Mouse (Mus musculus): ENCODE data around the gene Ube2n. TPM values are rescaled to one million over a fixed set of nuclear protein-coding genes. Genes with fewer than 3 reads are reported as not detected.
A peak's percentile ranks its signal among the peaks of the same experiment; 100 is the strongest.

The Ube2n gene
- total RNA-seq, 2 experiments from 2014 or later: 138 to 139 TPM

- DNase-seq (ENCODE audit: low spot score in 2 of 2): no peak
These were observed 40.9 kb downstream of the Ube2n start for GRCm38 (mm10) chr10:95555866-95556265.

- DNase-seq (ENCODE audit: low spot score in 2 of 2): no peak
These were observed 42.4 kb downstream of the Ube2n start for GRCm38 (mm10) chr10:95557337-95557828.

GRCm38 (mm10) chr10:95559426-95559825 is 44.5 kb downstream of the Ube2n start:
- no peak for DNase-seq (ENCODE audit: low spot score in 2 of 2)

GRCm38 (mm10) chr10:95560394-95560983 is 45.5 kb downstream of the Ube2n start:
- no peak for DNase-seq (ENCODE audit: low spot score in 2 of 2)

GRCm38 (mm10) chr10:95561616-95562015 is 46.7 kb downstream of the Ube2n start:
- DNase-seq (ENCODE audit: low spot score in 2 of 2): no peak

- no peak for DNase-seq (ENCODE audit: low spot score in 2 of 2)
These were observed 47.5 kb downstream of the Ube2n start for GRCm38 (mm10) chr10:95562395-95562794.

GRCm38 (mm10) chr10:95562859-95563841 is 48.2 kb downstream of the Ube2n start:
- DNase-seq (ENCODE audit: low spot score in 2 of 2): peak; percentile 55 to 62

- peak; percentile 89 to 91 for DNase-seq (ENCODE audit: low spot score in 2 of 2)
These were observed 49.2 kb downstream of the Ube2n start, which contains the start of gene Nudt4 for GRCm38 (mm10) chr10:95563851-95564845. Gene Nudt4, minus strand, starts transcription at chr10:95564146.

- no peak for DNase-seq (ENCODE audit: low spot score in 2 of 2)
These were observed 50.4 kb downstream of the Ube2n start for GRCm38 (mm10) chr10:95565156-95565854.

- DNase-seq (ENCODE audit: low spot score in 2 of 2): no peak
These were observed 51.8 kb downstream of the Ube2n start for GRCm38 (mm10) chr10:95566786-95567185.

- DNase-seq (ENCODE audit: low spot score in 2 of 2): no peak
These were observed 52.6 kb downstream of the Ube2n start for GRCm38 (mm10) chr10:95567550-95567949.

GRCm38 (mm10) chr10:95568016-95568415 is 53.1 kb downstream of the Ube2n start:
- DNase-seq (ENCODE audit: low spot score in 2 of 2): no peak

- no peak for DNase-seq (ENCODE audit: low spot score in 2 of 2)
These were observed 54.5 kb downstream of the Ube2n start for GRCm38 (mm10) chr10:95569441-95569840.

- no peak for DNase-seq (ENCODE audit: low spot score in 2 of 2)
These were observed 60.0 kb downstream of the Ube2n start for GRCm38 (mm10) chr10:95574994-95575393.

- DNase-seq (ENCODE audit: low spot score in 2 of 2): no peak
These were observed 61.0 kb downstream of the Ube2n start for GRCm38 (mm10) chr10:95575839-95576380.

- DNase-seq (ENCODE audit: low spot score in 2 of 2): no peak
These were observed 62.1 kb downstream of the Ube2n start for GRCm38 (mm10) chr10:95576876-95577566.

GRCm38 (mm10) chr10:95577567-95577950 is 62.6 kb downstream of the Ube2n start:
- DNase-seq (ENCODE audit: low spot score in 2 of 2): no peak

- DNase-seq (ENCODE audit: low spot score in 2 of 2): no peak
These were observed 70.6 kb downstream of the Ube2n start for GRCm38 (mm10) chr10:95585554-95585953.

- DNase-seq (ENCODE audit: low spot score in 2 of 2): no peak
These were observed 72.7 kb downstream of the Ube2n start for GRCm38 (mm10) chr10:95587509-95588220.
